In genomic region chr16:34938248-34938647, GRCm38 (mm10) we compare ENCODE assay signal across 12 mouse cellular contexts.
A peak's percentile ranks its signal among the peaks of the same experiment; 100 is the strongest.
DNase-seq lines count a peak whose midpoint lies in the region; ATAC-seq and TF ChIP-seq lines count a peak whose summit lies in the region.
"Had no signal": no experiment of that assay in that cellular context is flagged by ENCODE, and none has a peak within 500 bp of the region (broad histone marks: within the 10 kb centered on the region; RNA-seq: fewer than 3 reads in every experiment).

No protein-coding gene starts in this region.

- peak; percentile 66 for ATAC-seq in intestine, embryonic 15.5 days
- ATAC-seq in liver, embryonic 12.5 days, result no peak
- ATAC-seq: forebrain, embryonic 15.5 days; midbrain, embryonic 13.5 days had no signal

- no peaks in the 10 kb centered on the region for H3K79me2 ChIP-seq in heart, adult 2 months (replicated peaks; ENCODE audit: control insufficient read depth, insufficient read depth, low read length)
- no peaks in the 10 kb centered on the region for H3K79me2 ChIP-seq in liver, adult 2 months (ENCODE audit: control insufficient read depth, insufficient read depth, low read length)

- no peak for TF ChIP-seq EP300 in heart, adult 2 months (IDR thresholded peaks at IDR 0.05; ENCODE audit: insufficient read depth, low read depth, low read length)

- no peak for TF ChIP-seq POLR2A in heart, adult 2 months (IDR thresholded peaks at IDR 0.05; ENCODE audit: insufficient read depth, low read depth, low read length)
- TF ChIP-seq POLR2A in liver, adult 2 months (IDR thresholded peaks at IDR 0.05; ENCODE audit: extremely low read depth, insufficient read depth, low read length), result no peak

- no peak for TF ChIP-seq CTCF in heart, adult 2 months (IDR thresholded peaks at IDR 0.05)
- no peak for TF ChIP-seq CTCF in liver, adult 2 months (IDR thresholded peaks at IDR 0.05; ENCODE audit: low read depth, low read length)

- H3K27me3 ChIP-seq in heart, adult 2 months (ENCODE audit: control insufficient read depth, insufficient read depth, low read length), result no peaks in the 10 kb centered on the region
- no peaks in the 10 kb centered on the region for H3K27me3 ChIP-seq in liver, adult 2 months (ENCODE audit: control insufficient read depth, insufficient read depth, low read length)
- no peaks in the 10 kb centered on the region for H3K27me3 ChIP-seq in intestine, embryonic 15.5 days (replicated peaks)
- 0 out of 2 replicates have a peak, but pooled peaks cover 1% of the 10 kb centered on the region for H3K27me3 ChIP-seq in liver, embryonic 12.5 days (replicated peaks)
- H3K27me3 ChIP-seq: forebrain, embryonic 15.5 days; liver, embryonic 15.5 days; midbrain, embryonic 13.5 days had no signal

- H3K9ac ChIP-seq in heart, adult 2 months (ENCODE audit: low read depth, low read length), result no peak overlapping the region
- no peak overlapping the region for H3K9ac ChIP-seq in liver, adult 2 months (ENCODE audit: low read depth, low read length)
- H3K9ac ChIP-seq in intestine, embryonic 15.5 days, result no peak overlapping the region
- no peak overlapping the region for H3K9ac ChIP-seq in liver, embryonic 12.5 days
- H3K9ac ChIP-seq: forebrain, embryonic 15.5 days; liver, embryonic 15.5 days; midbrain, embryonic 13.5 days had no signal

- DNase-seq in heart, adult 2 months, result no peak
- no peak for DNase-seq in heart, adult 11 months
- peak; percentile 63 for DNase-seq in liver, adult 2 months (ENCODE audit: extremely low read depth, low read depth, low spot score)
- DNase-seq in liver, result no peak
- no peak for DNase-seq in adrenal gland, adult 8-10 months
- DNase-seq in adrenal gland, adult (ENCODE audit: inconsistent age in 2 of 2, low spot score in 1 of 2), result no peak

- H3K27ac ChIP-seq in heart, adult 2 months, result peak overlapping the region; percentile 38
- peak overlapping the region; percentile 18 for H3K27ac ChIP-seq in liver, adult 2 months (replicated peaks; ENCODE audit: insufficient read depth, low read depth, low read length)
- H3K27ac ChIP-seq in intestine, embryonic 15.5 days, result peak overlapping the region; percentile 90
- 0 out of 2 replicates have a peak overlapping the region, but pooled peaks have one; percentile 5 for H3K27ac ChIP-seq in liver, embryonic 12.5 days
- H3K27ac ChIP-seq: forebrain, embryonic 15.5 days; liver, embryonic 15.5 days; midbrain, embryonic 13.5 days had no signal

- H3K36me3 ChIP-seq in heart, adult 2 months (ENCODE audit: control insufficient read depth, insufficient read depth, low read length), result no peaks in the 10 kb centered on the region
- H3K36me3 ChIP-seq in liver, adult 2 months (ENCODE audit: control insufficient read depth, insufficient read depth, low read length), result peaks cover 3% of the 10 kb centered on the region; the same call in 1 of the 2 replicates
- no peaks in the 10 kb centered on the region for H3K36me3 ChIP-seq in intestine, embryonic 15.5 days
- no peaks in the 10 kb centered on the region for H3K36me3 ChIP-seq in liver, embryonic 12.5 days
- H3K36me3 ChIP-seq: forebrain, embryonic 15.5 days; G1E; liver, embryonic 15.5 days; midbrain, embryonic 13.5 days had no signal

- intact Hi-C loops in heart, adult 2 months (cut with DNase I), result no loop called here

- no peak overlapping the region for H3K4me2 ChIP-seq in intestine, embryonic 15.5 days (replicated peaks)
- no peak overlapping the region for H3K4me2 ChIP-seq in liver, embryonic 12.5 days
- H3K4me2 ChIP-seq: forebrain, embryonic 15.5 days; liver, embryonic 15.5 days; midbrain, embryonic 13.5 days had no signal

- no peaks in the 10 kb centered on the region for H3K9me3 ChIP-seq in intestine, embryonic 15.5 days
- H3K9me3 ChIP-seq in liver, embryonic 12.5 days (replicated peaks), result no peaks in the 10 kb centered on the region
- H3K9me3 ChIP-seq: forebrain, embryonic 15.5 days; G1E; liver, embryonic 15.5 days; midbrain, embryonic 13.5 days had no signal

- H3K4me3 ChIP-seq in heart, adult 2 months, result no peak overlapping the region
- no peak overlapping the region for H3K4me3 ChIP-seq in liver, adult 2 months (ENCODE audit: insufficient read depth, low read depth, low read length)
- H3K4me3 ChIP-seq in intestine, embryonic 15.5 days (replicated peaks), result no peak overlapping the region
- no peak overlapping the region for H3K4me3 ChIP-seq in liver, embryonic 12.5 days
- H3K4me3 ChIP-seq: forebrain, embryonic 15.5 days; liver, embryonic 15.5 days; midbrain, embryonic 13.5 days had no signal

- peaks cover 18% of the 10 kb centered on the region for H3K4me1 ChIP-seq in heart, adult 2 months (ENCODE audit: control insufficient read depth, insufficient read depth, low read length)
- peaks cover 41% of the 10 kb centered on the region for H3K4me1 ChIP-seq in liver, adult 2 months (ENCODE audit: control insufficient read depth, insufficient read depth, low read length)
- peaks cover 71% of the 10 kb centered on the region for H3K4me1 ChIP-seq in intestine, embryonic 15.5 days (replicated peaks)
- H3K4me1 ChIP-seq in liver, embryonic 12.5 days, result peaks cover 59% of the 10 kb centered on the region
- H3K4me1 ChIP-seq: forebrain, embryonic 15.5 days had no signal

- 90% methylated on average over 2 of the region's 2 CpGs for WGBS in heart, adult 2 months
- WGBS in liver, adult 2 months, result 51% methylated on average over 2 of the region's 2 CpGs
- 67% methylated on average over 2 of the region's 2 CpGs for WGBS in intestine, embryonic 15.5 days
- WGBS in liver, embryonic 12.5 days (ENCODE audit: insufficient replicate concordance), result 62% methylated on average over 2 of the region's 2 CpGs

Comparison
In these comparisons a context has a peak if more than half of its experiments do, and no peak if none do; other contexts are left out.
1. H3K27ac ChIP-seq: peak in every context shown above with its lines; median percentile 90 in intestine, embryonic 15.5 days; 38 in heart, adult 2 months; 18 in liver, adult 2 months; 5 in liver, embryonic 12.5 days.